Mouse (Mus musculus) bone marrow, adult 2 months (tissue): ENCODE measurements around the gene Itpr1.

Source experiments
- CTCF ChIP-seq: fragments of 200-500 bp; IDR thresholded peaks from 2 replicates; pipeline ENCODE4 v1.5.1; 2011; ENCODE audit warnings: low read length, control low read depth; ENCODE audit not compliant: control insufficient read depth, insufficient read depth
- POLR2A ChIP-seq: fragments of 200-500 bp; IDR thresholded peaks from 2 replicates; pipeline ENCODE4 v1.6.1; 2011; ENCODE audit warnings: low read depth, mild to moderate bottlenecking, control low read depth, low read length, borderline replicate concordance; ENCODE audit not compliant: control insufficient read depth

DNA sequence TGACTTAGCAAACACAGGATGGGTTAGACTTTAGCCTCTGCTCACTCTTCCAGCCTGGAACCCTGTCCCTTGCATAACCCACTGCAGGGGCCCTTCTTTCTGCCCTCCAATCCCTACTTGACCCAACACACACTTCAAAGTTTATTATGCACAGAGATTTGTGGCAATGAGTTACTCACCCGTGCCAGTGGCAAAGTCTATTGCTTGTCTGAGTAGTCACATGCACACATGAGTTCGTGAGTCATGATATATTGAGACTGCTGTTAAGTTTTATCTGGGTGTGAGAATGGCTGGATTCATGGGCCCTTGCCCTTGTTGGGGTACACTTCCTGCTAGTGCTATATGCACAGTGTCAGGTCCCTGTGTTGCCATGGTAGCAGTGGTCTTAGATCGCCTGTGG lies 229.4 kb downstream of the Itpr1 start:
- no peak for TF ChIP-seq CTCF
- TF ChIP-seq POLR2A: no peak
